Mouse (Mus musculus): ENCODE data around the gene Shkbp1. TPM values are rescaled to one million over a fixed set of nuclear protein-coding genes. Genes with fewer than 3 reads are reported as not detected.

Shkbp1 gene
- polyA plus RNA-seq, 1 experiment from 2014 or later: 53.5 TPM

DNA sequence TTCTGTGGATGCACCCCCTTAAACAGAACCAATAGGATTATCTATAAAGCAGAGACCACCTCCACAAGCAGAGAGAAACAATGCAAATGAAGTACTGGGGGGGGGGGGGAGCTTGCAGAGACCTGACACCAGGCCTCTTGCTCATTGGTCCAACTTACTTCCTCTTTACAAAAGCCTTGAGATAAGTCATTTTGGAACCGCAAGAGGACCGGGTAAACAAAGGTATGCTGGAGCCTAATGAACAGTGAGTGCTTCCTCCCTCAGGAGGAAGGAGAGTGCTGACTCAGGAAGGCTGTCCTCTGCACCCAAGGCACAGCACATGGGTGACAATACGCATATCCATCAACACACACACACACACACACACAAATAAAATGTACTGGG is 1.8 kb upstream of the Shkbp1 start:
- H3K27me3 ChIP-seq (ENCODE audit: insufficient read depth, low read length): peaks cover 5% of the 10 kb centered on the region; the same call in 1 of the 2 replicates
- peaks cover 13% of the 10 kb centered on the region for H3K4me1 ChIP-seq (ENCODE audit: insufficient read depth)
- peaks cover 6% of the 10 kb centered on the region; the same call in 1 of the 2 replicates for H3K36me3 ChIP-seq (ENCODE audit: insufficient read depth)
- H3K9me3 ChIP-seq (ENCODE audit: low read depth, low read length): no peaks in the 10 kb centered on the region
- peak overlapping the region; percentile 87; the same call in 1 of the 2 replicates for H3K27ac ChIP-seq (ENCODE audit: low read depth)
- DNase-seq: peak; percentile 39
- no peak for TF ChIP-seq CTCF (IDR thresholded peaks at IDR 0.05; ENCODE audit: low read depth)
- H3K9ac ChIP-seq: no peak overlapping the region; the same call in 1 of the 2 replicates
- H3K4me3 ChIP-seq (ENCODE audit: low read depth, low read length): peak overlapping the region; percentile 66; the same call in 1 of the 2 replicates
- WGBS: 19% methylated on average over 3 of the region's 3 CpGs
- H3K4me2 ChIP-seq: peak overlapping the region; percentile 65
- no peak for ATAC-seq (ENCODE audit: insufficient read depth)

DNA sequence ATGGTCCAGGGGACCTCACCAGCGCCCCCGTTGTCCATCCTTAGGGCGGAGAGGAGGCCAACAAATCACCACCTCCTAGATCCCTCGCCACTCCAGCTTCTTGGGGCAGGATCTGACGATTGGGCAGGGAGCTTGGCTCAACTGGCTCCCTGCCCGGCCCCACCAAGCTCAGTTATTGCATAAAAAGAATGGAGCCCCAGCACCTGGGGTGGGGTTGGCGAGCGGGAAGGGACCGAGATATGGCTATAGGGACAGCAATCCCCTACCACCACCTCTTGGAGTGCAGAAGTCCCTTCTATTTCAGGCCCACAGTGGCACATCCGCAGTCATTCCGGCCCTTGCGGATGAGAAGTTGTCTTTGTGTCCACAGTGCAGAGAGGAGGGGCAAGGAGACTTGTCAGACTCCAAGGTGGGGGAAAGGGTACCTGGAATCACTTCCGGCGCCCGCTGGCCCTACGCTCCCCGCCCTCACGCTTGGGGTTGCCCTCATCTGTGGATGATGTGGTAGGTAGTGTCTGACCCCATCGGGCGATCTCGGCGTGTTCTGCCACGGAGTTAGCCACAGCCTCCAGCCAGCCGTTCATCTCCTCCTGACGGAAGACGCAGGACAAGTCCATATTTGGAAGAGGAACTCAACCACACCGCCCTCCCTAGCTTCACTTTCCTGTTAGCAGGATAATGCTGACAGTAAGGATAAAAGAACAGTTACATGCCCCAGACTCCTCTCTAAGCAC is 1.2 kb upstream of the Shkbp1 start, which contains the start of gene Gm20479:
Gene Gm20479 (minus strand): TSS at position 559 of the 734 bp plus-strand sequence.
- H3K36me3 ChIP-seq (ENCODE audit: insufficient read depth): peaks cover 12% of the 10 kb centered on the region

DNA sequence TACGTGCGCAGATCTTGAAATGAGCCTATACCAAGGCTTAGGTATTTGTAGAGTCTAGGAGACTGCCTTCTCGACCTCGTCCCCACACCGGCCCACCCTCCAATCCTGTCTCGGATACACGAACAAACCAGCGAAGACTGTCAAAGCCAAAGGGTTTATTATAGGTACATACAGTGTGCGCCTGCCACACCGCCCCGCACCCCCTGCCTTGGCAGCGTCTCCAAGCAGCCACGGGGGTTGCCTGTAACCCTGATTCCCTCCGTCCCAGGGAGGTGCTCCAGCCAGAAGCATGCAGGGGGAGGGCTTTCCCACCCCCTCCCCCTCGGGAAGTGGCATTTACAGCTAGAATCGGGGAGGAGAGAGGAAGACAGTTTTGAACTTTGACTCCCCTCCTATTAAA is 429 bp upstream of the Shkbp1 start:
- Histone ChIP-seq H3K27me3 (ENCODE audit: insufficient read depth, low read length) (no peaks in the 10 kb centered on the region), H3K4me3 (ENCODE audit: low read depth, low read length) (peak overlapping the region; percentile 66), H3K9me3 (ENCODE audit: low read depth, low read length) (no peaks in the 10 kb centered on the region), H3K27ac (ENCODE audit: low read depth) (peak overlapping the region; percentile 87), H3K9ac (peak overlapping the region; percentile 47), H3K4me1 (ENCODE audit: insufficient read depth) (peaks cover 13% of the 10 kb centered on the region), H3K4me2 (peak overlapping the region; percentile 65), H3K36me3 (ENCODE audit: insufficient read depth) (peaks cover 19% of the 10 kb centered on the region)
- ATAC-seq (ENCODE audit: insufficient read depth) (peak; percentile 29), DNase-seq (peak; percentile 60)
- TF ChIP-seq CTCF (IDR thresholded peaks at IDR 0.05; ENCODE audit: low read depth): no peak
- WGBS: under 1% methylated on average over 16 of the region's 16 CpGs

More for the DNA sequence above, 1.2 kb upstream of the Shkbp1 start, which contains the start of gene Gm20479:
- 1% methylated on average over 27 of the region's 27 CpGs for WGBS
- Histone ChIP-seq H3K4me2 (peak within 1 kb of the TSS; percentile 65), H3K4me1 (ENCODE audit: insufficient read depth) (peaks cover 13% of the 10 kb centered on the region), H3K4me3 (ENCODE audit: low read depth, low read length) (peak within 1 kb of the TSS; percentile 66), H3K27ac (ENCODE audit: low read depth) (peak within 1 kb of the TSS; percentile 87), H3K9me3 (ENCODE audit: low read depth, low read length) (no peaks in the 10 kb centered on the region), H3K27me3 (ENCODE audit: insufficient read depth, low read length) (peaks cover under 1% of the 10 kb centered on the region; the same call in 1 of the 2 replicates), H3K9ac (peak within 1 kb of the TSS; percentile 47)
- TF ChIP-seq CTCF (IDR thresholded peaks at IDR 0.05; ENCODE audit: low read depth): peak; percentile 29; the same call in 1 of the 2 replicates
- ATAC-seq (ENCODE audit: insufficient read depth) (no peak), DNase-seq (peak; percentile 75)

DNA sequence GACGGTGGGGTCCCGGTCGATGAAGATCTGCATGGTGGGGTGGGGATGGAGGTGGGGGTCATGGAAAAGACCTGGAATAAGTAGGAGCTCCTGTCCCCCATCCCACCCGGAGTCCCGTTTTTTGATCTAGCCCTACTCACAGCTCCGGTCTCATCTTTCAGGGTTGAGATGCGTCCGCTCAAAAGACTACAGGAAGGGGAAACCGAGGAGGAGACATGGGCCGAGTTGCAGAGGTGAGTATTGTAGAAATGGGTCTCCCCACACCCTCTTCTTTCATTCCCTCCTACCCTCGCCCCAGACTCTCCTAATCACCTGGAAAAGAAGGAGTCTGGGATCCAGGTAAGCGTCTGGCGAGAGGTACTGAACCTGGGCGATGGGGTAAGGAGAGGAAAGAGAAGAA is 558 bp downstream of the Shkbp1 start:
- ATAC-seq (ENCODE audit: insufficient read depth) (no peak), DNase-seq (no peak)
- Histone ChIP-seq H3K9ac (peak overlapping the region; percentile 42), H3K27me3 (ENCODE audit: insufficient read depth, low read length) (no peaks in the 10 kb centered on the region), H3K4me1 (ENCODE audit: insufficient read depth) (peaks cover 13% of the 10 kb centered on the region), H3K9me3 (ENCODE audit: low read depth, low read length) (no peaks in the 10 kb centered on the region), H3K4me2 (peak overlapping the region; percentile 65), H3K36me3 (ENCODE audit: insufficient read depth) (peaks cover 25% of the 10 kb centered on the region), H3K4me3 (ENCODE audit: low read depth, low read length) (peak overlapping the region; percentile 66), H3K27ac (ENCODE audit: low read depth) (peak overlapping the region; percentile 48; the same call in 1 of the 2 replicates)
- WGBS: 7% methylated on average over 14 of the region's 14 CpGs
- no peak for TF ChIP-seq CTCF (IDR thresholded peaks at IDR 0.05; ENCODE audit: low read depth)

DNA sequence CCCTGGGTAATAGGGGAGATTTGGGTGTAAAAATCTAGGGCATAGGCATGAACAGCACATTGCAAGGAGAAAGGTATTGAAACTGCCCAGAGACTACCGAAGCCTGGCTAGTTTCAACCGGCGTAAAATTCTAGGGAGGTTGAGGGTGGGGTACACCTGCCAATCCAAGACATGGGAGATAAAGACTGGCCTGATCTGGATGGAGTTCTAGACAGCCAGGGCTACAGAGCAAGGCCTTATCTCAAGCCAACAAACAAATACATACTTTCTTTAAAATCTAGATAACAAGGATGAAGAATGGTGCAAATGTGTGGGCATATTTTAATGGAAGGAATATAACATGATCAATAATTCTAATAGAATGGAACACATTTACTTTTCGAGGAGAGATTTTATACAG is 1.0 kb downstream of the Shkbp1 start:
- TF ChIP-seq CTCF (IDR thresholded peaks at IDR 0.05; ENCODE audit: low read depth): no peak
- Histone ChIP-seq H3K36me3 (ENCODE audit: insufficient read depth) (peaks cover 26% of the 10 kb centered on the region), H3K9ac (peak overlapping the region; percentile 42), H3K4me3 (ENCODE audit: low read depth, low read length) (peak overlapping the region; percentile 66), H3K27ac (ENCODE audit: low read depth) (no peak overlapping the region), H3K4me2 (peak overlapping the region; percentile 65), H3K27me3 (ENCODE audit: insufficient read depth, low read length) (no peaks in the 10 kb centered on the region), H3K4me1 (ENCODE audit: insufficient read depth) (peaks cover 13% of the 10 kb centered on the region), H3K9me3 (ENCODE audit: low read depth, low read length) (no peaks in the 10 kb centered on the region)
- 54% methylated on average over 4 of the region's 4 CpGs for WGBS
- ATAC-seq (ENCODE audit: insufficient read depth) (no peak), DNase-seq (no peak)

DNA sequence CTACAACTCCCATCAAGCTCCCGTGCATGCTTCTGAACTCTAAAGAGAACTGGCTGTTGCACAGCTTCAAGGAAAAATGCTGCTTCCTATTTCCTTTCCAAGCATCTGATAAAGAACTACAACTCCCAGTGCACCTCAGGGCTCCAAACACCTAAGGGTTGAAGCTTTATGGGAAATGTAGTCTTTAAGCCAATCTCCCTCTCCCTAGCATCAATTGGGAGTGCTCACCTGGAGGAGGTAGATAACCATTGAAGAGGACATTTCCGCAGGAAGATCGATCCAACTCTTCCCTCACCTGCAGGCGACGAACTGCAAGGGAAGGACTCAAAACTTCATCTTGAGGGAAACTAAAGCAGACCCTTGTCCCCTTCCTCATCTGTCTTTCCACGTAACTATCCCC is 1.7 kb downstream of the Shkbp1 start:
- peaks cover 13% of the 10 kb centered on the region for H3K4me1 ChIP-seq (ENCODE audit: insufficient read depth)
- H3K36me3 ChIP-seq (ENCODE audit: insufficient read depth): peaks cover 28% of the 10 kb centered on the region
- peak overlapping the region; percentile 66 for H3K4me3 ChIP-seq (ENCODE audit: low read depth, low read length)
- no peak overlapping the region for H3K27ac ChIP-seq (ENCODE audit: low read depth)
- WGBS: 30% methylated on average over 6 of the region's 6 CpGs
- no peak for TF ChIP-seq CTCF (IDR thresholded peaks at IDR 0.05; ENCODE audit: low read depth)
- H3K4me2 ChIP-seq: peak overlapping the region; percentile 65
- no peaks in the 10 kb centered on the region for H3K9me3 ChIP-seq (ENCODE audit: low read depth, low read length)
- no peak for ATAC-seq (ENCODE audit: insufficient read depth)
- no peaks in the 10 kb centered on the region for H3K27me3 ChIP-seq (ENCODE audit: insufficient read depth, low read length)
- peak; percentile 67 for DNase-seq
- no peak overlapping the region for H3K9ac ChIP-seq

DNA sequence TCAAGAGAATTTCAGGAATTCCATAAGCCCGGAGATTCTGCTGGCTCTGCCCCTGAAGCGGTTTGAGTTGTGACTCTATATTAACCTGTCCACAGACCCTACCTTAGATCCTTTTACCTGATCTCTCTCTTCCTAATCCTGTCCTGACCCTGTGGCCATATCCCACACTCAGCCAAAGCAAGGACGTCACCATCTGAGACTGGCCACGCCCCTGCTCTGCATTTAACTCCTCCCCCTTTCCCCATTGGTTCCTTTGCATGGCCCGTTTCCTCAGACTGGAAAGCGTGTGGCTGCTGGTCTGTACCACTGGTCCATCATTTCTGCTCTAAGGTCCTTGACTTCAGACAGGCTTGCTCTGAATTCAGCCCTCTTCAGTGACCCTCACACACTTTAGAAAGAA is 10.4 kb downstream of the Shkbp1 start:
- WGBS: 27% methylated on average over 6 of the region's 6 CpGs
- Histone ChIP-seq H3K4me1 (ENCODE audit: insufficient read depth) (no peaks in the 10 kb centered on the region), H3K9me3 (ENCODE audit: low read depth, low read length) (no peaks in the 10 kb centered on the region), H3K27ac (ENCODE audit: low read depth) (no peak overlapping the region), H3K9ac (no peak overlapping the region), H3K36me3 (ENCODE audit: insufficient read depth) (peaks cover 50% of the 10 kb centered on the region), H3K27me3 (ENCODE audit: insufficient read depth, low read length) (no peaks in the 10 kb centered on the region), H3K4me3 (ENCODE audit: low read depth, low read length) (no peak overlapping the region), H3K4me2 (no peak overlapping the region)
- no peak for TF ChIP-seq CTCF (IDR thresholded peaks at IDR 0.05; ENCODE audit: low read depth)
- peak; percentile 35 for DNase-seq
- ATAC-seq (ENCODE audit: insufficient read depth): peak; percentile 66; the same call in 1 of the 2 replicates

Measured in lung, embryonic 14.5 days (tissue).